25 mouse cellular contexts compared by ENCODE assay signal in genomic region chr11:61667248-61667647, GRCm38 (mm10). TPM values are rescaled to one million over a fixed set of nuclear protein-coding genes. Genes with fewer than 3 reads are reported as not detected.
A peak's percentile ranks its signal among the peaks of the same experiment; 100 is the strongest.
DNase-seq lines count a peak whose midpoint lies in the region; ATAC-seq and TF ChIP-seq lines count a peak whose summit lies in the region.
"Had no signal": no experiment of that assay in that cellular context is flagged by ENCODE, and none has a peak within 500 bp of the region (broad histone marks: within the 10 kb centered on the region; RNA-seq: fewer than 3 reads in every experiment).

No protein-coding gene starts in this region.

- H3K4me2 ChIP-seq in hindbrain, embryonic 13.5 days = no peak overlapping the region
- H3K4me2 ChIP-seq in CH12.LX (ENCODE audit: insufficient read depth, low read depth, poor library complexity, severe bottlenecking) = no peak overlapping the region

- no peak for TF ChIP-seq EP300 in CH12.LX (IDR thresholded peaks at IDR 0.05; ENCODE audit: low read length)

- dilution Hi-C loops in CH12.LX (cut with MboI; ENCODE audit: extremely low pct_ligation_motif_present, extremely low pct_unique_long_range_greater_than_20kb, low sequenced_read_pairs) = no loop called here

- H3K4me1 ChIP-seq in hindbrain, embryonic 13.5 days (replicated peaks) = no peaks in the 10 kb centered on the region
- peaks cover 24% of the 10 kb centered on the region for H3K4me1 ChIP-seq in hindbrain, embryonic 10.5 days (replicated peaks)
- H3K4me1 ChIP-seq in CH12.LX (ENCODE audit: control insufficient read depth in 1 of 2, insufficient read depth in 2 of 2) = peaks cover 64 to 99% of the 10 kb centered on the region in 2 experiments

- no peak overlapping the region for H3K4me3 ChIP-seq in hindbrain, embryonic 13.5 days
- no peak overlapping the region for H3K4me3 ChIP-seq in hindbrain, embryonic 10.5 days
- H3K4me3 ChIP-seq in CH12.LX (replicated peaks in 1 of 3; ENCODE audit: low read depth in 2 of 3, low read length in 2 of 3, poor library complexity in 1 of 3) = no peak overlapping the region
- H3K4me3 ChIP-seq in gastrocnemius, adult 2 months = no peak overlapping the region

- TF ChIP-seq CTCF in CH12.LX (conservative IDR thresholded peaks at IDR 0.05 in 1 of 2, IDR thresholded peaks at IDR 0.05 in 1 of 2; ENCODE audit: low read depth in 2 of 2, low read length in 2 of 2) = no peak
- TF ChIP-seq CTCF in gastrocnemius, adult 2 months (IDR thresholded peaks at IDR 0.05) = no peak

- no peak for TF ChIP-seq POLR2A in CH12.LX (IDR thresholded peaks at IDR 0.05; ENCODE audit: low read depth, low read length)

- 0 out of 2 replicates have a peak, but pooled peaks cover 3% of the 10 kb centered on the region for H3K27me3 ChIP-seq in hindbrain, embryonic 13.5 days
- peaks cover 20% of the 10 kb centered on the region; the same call in 1 of the 2 replicates for H3K27me3 ChIP-seq in hindbrain, embryonic 10.5 days (ENCODE audit: insufficient read depth, poor library complexity, severe bottlenecking)
- H3K27me3 ChIP-seq in CH12.LX (replicated peaks) = no peaks in the 10 kb centered on the region
- H3K27me3 ChIP-seq: Patski had no signal

- ATAC-seq in hindbrain, embryonic 13.5 days (ENCODE audit: low FRiP score) = no peak
- ATAC-seq: activated CD4-positive, CD25-positive, alpha-beta regulatory T cell, adult 4 months; CD4-positive, CD25-positive, alpha-beta regulatory T cell, adult 4 months; Patski had no signal

- no peaks in the 10 kb centered on the region for H3K36me3 ChIP-seq in hindbrain, embryonic 13.5 days
- H3K36me3 ChIP-seq in hindbrain, embryonic 10.5 days = no peaks in the 10 kb centered on the region
- peaks cover 97 to 100% of the 10 kb centered on the region in 2 experiments for H3K36me3 ChIP-seq in CH12.LX (replicated peaks in 1 of 2; ENCODE audit: control insufficient read depth in 1 of 2, insufficient read depth in 1 of 2, low read length in 1 of 2)

- no peaks in the 10 kb centered on the region for H3K9me3 ChIP-seq in hindbrain, embryonic 13.5 days
- no peaks in the 10 kb centered on the region for H3K9me3 ChIP-seq in hindbrain, embryonic 10.5 days
- no peaks in the 10 kb centered on the region for H3K9me3 ChIP-seq in CH12.LX (replicated peaks; ENCODE audit: low read length)
- H3K9me3 ChIP-seq: G1E had no signal

- H3K9ac ChIP-seq in hindbrain, embryonic 13.5 days = 0 out of 2 replicates have a peak overlapping the region, but pooled peaks have one; percentile 5
- H3K9ac ChIP-seq in CH12.LX (ENCODE audit: insufficient read depth, low read depth) = no peak overlapping the region

- intact Hi-C loops in gastrocnemius, adult 2 months (cut with DNase I) = no loop called here

- H3K79me2 ChIP-seq in CH12.LX (replicated peaks; ENCODE audit: control insufficient read depth, extremely low read depth, insufficient read depth, poor library complexity, severe bottlenecking) = peaks cover 44% of the 10 kb centered on the region

- no peak overlapping the region for H3K27ac ChIP-seq in hindbrain, embryonic 13.5 days
- H3K27ac ChIP-seq in hindbrain, embryonic 10.5 days = no peak overlapping the region
- H3K27ac ChIP-seq in CH12.LX (ENCODE audit: insufficient read depth, low read depth) = peak overlapping the region; percentile 61
- H3K27ac ChIP-seq in gastrocnemius, adult 2 months = no peak overlapping the region

- TF ChIP-seq RAD21 in CH12.LX (IDR thresholded peaks at IDR 0.05; ENCODE audit: low read depth, low read length) = no peak

- 83% methylated on average over 5 of the region's 5 CpGs for WGBS in hindbrain, embryonic 13.5 days
- 74% methylated on average over 5 of the region's 5 CpGs for WGBS in hindbrain, embryonic 10.5 days

- no peak for DNase-seq in hindbrain, embryonic 10.5 days (ENCODE audit: low spot score)
- DNase-seq in urinary bladder, postnatal 14 days (ENCODE audit: low spot score) = peak; percentile 62
- no peak for DNase-seq in urinary bladder, postnatal 4 days (ENCODE audit: low spot score in 2 of 2)
- peak; percentile 45 for DNase-seq in urinary bladder, postnatal 25 days (ENCODE audit: low spot score)
- DNase-seq in urinary bladder, adult 2 months (ENCODE audit: low spot score) = no peak
- DNase-seq in CH12.LX (ENCODE audit: extremely low read depth) = no peak
- DNase-seq in gastrocnemius, adult 2 months = no peak
- DNase-seq: adrenal gland, adult 2 months; adrenal gland, adult 8-10 months; adrenal gland, postnatal 10 days; adrenal gland, postnatal 14 days; adrenal gland, postnatal 25 days; adrenal gland, postnatal 36 days; B cell, adult 2 months; cerebellum, adult 11 months; cerebellum, adult 11-12 months; cerebellum, adult 18-20 months had no signal

- in situ Hi-C loops in CH12.LX (cut with MboI; ENCODE audit: low pct_ligation_motif_present, low pct_unique_long_range_greater_than_20kb, low sequenced_read_pairs) = loop anchor here (5.0 kb wide), 1 partner anchor 35 kb away; no protein-coding TSS in a partner anchor

TF ChIP-seq in CH12.LX, 34 proteins besides CTCF, POLR2A, EP300 and RAD21:
- TF ChIP-seq IRF4 (IDR thresholded peaks at IDR 0.05; ENCODE audit: low read depth, low read length) (0 out of 2 replicates have a peak, but pooled peaks have one; percentile 7), JUND (conservative IDR thresholded peaks at IDR 0.05; ENCODE audit: low read depth, low read length) (no peak)

RNA-seq across cellular contexts. Expression of gene Grap, which starts 14.2 kb away (rescaled TPM):
- polyA plus RNA-seq in hindbrain, embryonic 13.5 days (2015; fragmentation: Nextera tagmentation; extraction: Ambion mirVana) = 10.2 and 11.0 TPM in 2 replicates
- 7.8 and 8.6 TPM in 2 replicates for polyA plus RNA-seq in hindbrain, embryonic 10.5 days (2016; fragmentation: Nextera tagmentation; extraction: Ambion mirVana)
- 5.5 and 6.2 TPM in 2 replicates for polyA plus RNA-seq in urinary bladder, adult 2 months (2012; rRNA removed)
- total RNA-seq in CH12.LX (2012; rRNA removed) (379 and 412 TPM in 2 replicates), CH12.LX (2014; rRNA removed) (264 and 274 TPM in 2 replicates)
- 280 and 294 TPM in 2 replicates for polyA plus RNA-seq in CH12.LX (2012; ENCODE audit: insufficient read length, low read depth)
- 1 to 10 TPM; 3.2 to 3.3 TPM for total RNA-seq in gastrocnemius, adult 2 months (2021)

RNA-seq across cellular contexts. Expression of gene Fam83g, which starts 16.6 kb away (rescaled TPM):
- 0.13 and 0.19 TPM in 2 replicates for polyA plus RNA-seq in hindbrain, embryonic 13.5 days (2015; fragmentation: Nextera tagmentation; extraction: Ambion mirVana)
- polyA plus RNA-seq in hindbrain, embryonic 10.5 days (2016; fragmentation: Nextera tagmentation; extraction: Ambion mirVana) = 0.68 and 1.8 TPM in 2 replicates
- polyA plus RNA-seq in urinary bladder, adult 2 months (2012; rRNA removed) = 6.2 and 6.5 TPM in 2 replicates
- 50.4 and 63.7 TPM in 2 replicates for total RNA-seq in CH12.LX (2012; rRNA removed)
- total RNA-seq in CH12.LX (2014; rRNA removed) = 17.2 and 19.2 TPM in 2 replicates
- 17.8 and 19.1 TPM in 2 replicates for polyA plus RNA-seq in CH12.LX (2012; ENCODE audit: insufficient read length, low read depth)
- total RNA-seq in gastrocnemius, adult 2 months (2021) = under 1 TPM; 0.28 to 0.33 TPM
- polyA plus RNA-seq: C2C12, G1E, Patski had no signal

RNA-seq across cellular contexts. Expression of gene Slc5a10, which starts 53.4 kb away (rescaled TPM):
- polyA plus RNA-seq in hindbrain, embryonic 13.5 days (2015; fragmentation: Nextera tagmentation; extraction: Ambion mirVana) = not detected in 2 replicates
- 0.09 TPM in 1 of 2 replicates, not detected in the other for polyA plus RNA-seq in hindbrain, embryonic 10.5 days (2016; fragmentation: Nextera tagmentation; extraction: Ambion mirVana)
- polyA plus RNA-seq in urinary bladder, adult 2 months (2012; rRNA removed) = 0.03 and 0.04 TPM in 2 replicates
- total RNA-seq in CH12.LX (2012; rRNA removed) = 0.55 and 1.4 TPM in 2 replicates
- total RNA-seq in CH12.LX (2014; rRNA removed) = 0.61 and 0.70 TPM in 2 replicates
- 1.3 and 1.6 TPM in 2 replicates for polyA plus RNA-seq in CH12.LX (2012; ENCODE audit: insufficient read length, low read depth)
- total RNA-seq in gastrocnemius, adult 2 months (2021) = not detected
- total RNA-seq: adrenal gland, adult 18-20 months; adrenal gland, postnatal 14 days; adrenal gland, postnatal 25 days; G1E; MEL had no signal
- polyA plus RNA-seq: activated CD4-positive, CD25-positive, alpha-beta regulatory T cell, adult 4 months; C2C12; CD4-positive, CD25-positive, alpha-beta regulatory T cell, adult 4 months; G1E; Patski had no signal

Comparison
In these comparisons a context has a peak if more than half of its experiments do, and no peak if none do; other contexts are left out.
1. DNase-seq: peak in urinary bladder, postnatal 14 days (single experiment) and urinary bladder, postnatal 25 days (single experiment); none in hindbrain, embryonic 10.5 days (single experiment), urinary bladder, postnatal 4 days (0 of 2), urinary bladder, adult 2 months (single experiment), CH12.LX (single experiment) and gastrocnemius, adult 2 months (single experiment).
2. RNA of gene Grap, which starts 14.2 kb away (polyA plus RNA-seq): 280 to 294 TPM in CH12.LX; 10.2 to 11.0 TPM in hindbrain, embryonic 13.5 days, 7.8 to 8.6 TPM in hindbrain, embryonic 10.5 days and 5.5 to 6.2 TPM in urinary bladder, adult 2 months; every median in the first group is over 10 times any median in the second.